Mouse (Mus musculus): ENCODE results near the gene Tex19.1.
"Not testable (repeated sequence)": the region's sequence is repeated elsewhere in the genome, so short reads cannot be mapped to it uniquely, and the experiment has no call there.

The Tex19.1 gene

DNA sequence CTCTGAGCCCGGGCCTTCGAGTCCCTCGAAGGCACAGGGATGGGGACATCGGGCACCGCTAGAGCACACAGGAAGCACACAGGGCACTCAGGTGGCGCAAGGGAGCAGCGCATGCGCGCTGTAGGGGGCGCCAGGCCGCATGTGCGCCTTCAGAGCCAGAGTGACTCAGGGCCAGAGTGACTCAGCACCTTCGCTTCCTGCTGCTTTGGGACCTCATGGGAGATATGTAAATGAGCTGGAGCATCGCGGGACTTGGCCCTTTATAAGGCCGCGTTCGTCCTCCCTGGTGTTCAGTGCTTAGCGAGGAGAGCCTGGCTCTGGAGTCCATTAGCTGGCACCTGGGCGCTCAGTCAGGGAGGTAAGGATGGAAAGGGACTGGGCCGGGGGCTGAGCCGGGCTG lies at the start of gene Tex19.1:
Gene Tex19.1, plus strand, starts transcription at position 279 of the 400 bp plus-strand sequence.
- DNase-seq, result no peak

DNA sequence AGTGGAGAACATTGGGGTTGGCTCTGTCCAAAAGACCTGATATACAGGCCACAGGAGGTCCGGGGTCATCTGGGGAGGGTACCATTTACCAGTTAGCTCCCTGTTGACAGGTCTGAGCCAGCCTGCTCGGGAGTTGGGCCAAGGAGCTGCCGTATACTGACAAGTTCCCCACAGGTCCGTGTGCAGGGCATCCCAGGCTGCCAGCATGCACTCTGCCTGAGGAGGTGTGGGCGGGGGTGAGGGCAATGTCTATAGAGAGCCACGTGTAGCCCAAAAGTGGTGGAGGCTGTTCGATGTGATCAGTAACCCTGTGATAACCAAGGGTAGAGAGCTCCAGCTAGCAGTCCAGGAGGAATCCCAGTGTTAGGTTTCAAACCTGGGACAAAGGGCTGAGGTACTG lies 46.2 kb upstream of the Tex19.1 start:
- no peak for DNase-seq

DNA sequence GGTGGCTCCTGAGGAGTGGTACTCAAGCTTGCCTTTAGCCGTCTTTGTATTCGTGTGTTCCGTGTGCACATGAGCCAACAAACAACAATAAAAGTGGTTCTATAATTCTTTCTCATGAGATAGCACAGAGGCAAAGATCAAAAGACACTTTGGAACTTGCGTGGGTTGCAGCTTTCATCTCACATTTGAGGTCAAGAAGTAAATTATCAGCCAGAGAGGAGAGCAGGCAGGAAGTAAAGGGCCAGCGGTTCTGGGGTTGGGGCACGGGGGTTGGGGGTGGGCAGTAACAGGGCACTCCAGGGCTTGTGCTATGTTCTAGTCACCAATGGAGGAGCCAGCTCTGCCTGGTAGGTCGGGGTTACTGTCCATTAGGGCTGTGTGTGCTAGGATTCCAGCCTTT lies 45.3 kb upstream of the Tex19.1 start:
- DNase-seq, result no peak

DNA sequence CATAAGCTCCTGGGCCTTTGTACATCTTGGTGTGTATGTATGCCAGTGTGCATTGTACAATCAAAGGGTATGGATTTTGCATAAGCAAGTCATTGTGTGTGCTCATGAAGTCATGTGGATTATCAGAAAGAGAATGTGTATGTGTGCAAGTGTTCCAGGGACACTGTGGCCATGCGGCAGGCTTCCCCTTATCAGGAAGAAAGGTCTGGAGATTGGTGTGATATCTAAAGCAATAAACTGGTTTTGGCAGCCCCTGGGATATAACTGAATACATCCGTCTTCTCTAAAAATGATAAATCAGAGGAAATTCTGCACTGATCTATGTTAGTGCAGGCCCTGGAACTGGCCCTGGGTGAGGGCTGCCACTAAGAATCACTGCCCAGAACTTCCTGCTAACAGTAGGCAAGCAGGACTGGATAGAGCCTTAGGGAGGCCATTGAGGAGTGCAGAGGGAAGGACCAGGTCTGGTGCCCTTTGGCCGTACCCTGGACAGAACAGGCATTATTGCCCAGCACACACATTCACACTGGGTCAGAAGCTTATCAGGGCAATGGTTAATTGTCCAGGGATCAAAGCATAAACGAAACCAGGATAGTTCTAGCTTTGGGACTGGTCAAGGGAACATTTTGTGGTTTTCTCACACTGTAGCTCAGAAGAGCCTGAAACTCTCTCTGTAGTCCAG lies 44.7 kb upstream of the Tex19.1 start:
- DNase-seq, result no peak

DNA sequence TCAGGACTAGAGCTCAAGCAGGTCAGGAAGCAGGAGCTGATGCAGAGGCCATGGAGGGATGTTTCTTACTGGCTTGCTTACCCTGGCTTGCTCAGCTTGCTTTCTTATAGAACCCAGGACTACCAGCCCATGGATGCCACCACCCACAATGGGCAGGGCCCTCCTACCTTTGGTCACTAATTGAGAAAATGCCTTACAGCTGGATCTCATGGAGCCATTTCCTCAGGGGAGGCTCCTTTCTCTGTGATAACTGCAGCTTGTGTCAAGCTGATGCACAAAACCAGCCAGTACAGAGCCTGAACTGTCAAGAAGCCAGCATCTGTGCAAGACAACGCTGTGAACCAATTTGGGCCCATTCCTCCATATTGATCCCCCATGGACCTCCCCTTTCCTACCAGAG lies 38.7 kb upstream of the Tex19.1 start:
- not testable (repeated sequence) for DNase-seq

DNA sequence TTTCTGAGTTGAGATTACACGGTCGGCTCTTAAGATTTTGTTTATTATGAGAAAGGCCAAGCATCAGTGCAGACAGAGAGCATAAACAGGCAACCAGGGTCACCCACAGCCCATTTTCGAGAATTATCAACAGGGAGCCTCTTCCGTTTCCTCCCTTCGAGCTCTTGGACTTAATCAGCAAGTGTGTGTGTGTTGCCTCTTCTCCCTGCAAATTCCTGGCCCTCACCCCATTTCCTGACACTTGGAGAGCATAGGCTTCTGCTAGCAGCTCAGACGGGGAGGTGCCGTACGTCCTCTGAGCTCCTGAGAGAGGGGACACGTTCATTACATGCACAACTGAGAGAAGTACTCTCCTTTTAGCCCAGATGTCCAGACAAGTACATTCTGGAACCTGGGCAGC lies 37.9 kb upstream of the Tex19.1 start:
- no peak for DNase-seq

DNA sequence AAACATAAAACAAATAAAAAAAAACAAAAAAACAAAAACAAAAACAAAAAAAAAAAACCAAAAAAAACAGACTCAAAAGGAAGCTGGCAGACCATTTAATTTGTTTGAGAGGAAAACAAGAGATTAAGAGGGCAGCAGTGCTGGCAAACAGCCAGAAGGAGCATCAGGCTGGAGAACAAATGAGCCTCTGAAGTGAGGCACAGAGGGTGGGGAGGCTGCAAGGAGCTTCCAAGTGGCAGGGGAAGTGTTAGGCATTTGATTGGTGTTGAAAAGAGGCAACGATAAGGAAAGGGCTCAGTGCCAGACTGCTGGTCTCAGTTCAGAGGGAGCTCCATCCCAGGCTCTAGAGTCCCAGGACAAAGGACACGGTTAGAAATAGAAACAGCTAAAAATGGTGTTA lies 36.0 kb upstream of the Tex19.1 start:
- peak; percentile 23 to 29 for DNase-seq

DNA sequence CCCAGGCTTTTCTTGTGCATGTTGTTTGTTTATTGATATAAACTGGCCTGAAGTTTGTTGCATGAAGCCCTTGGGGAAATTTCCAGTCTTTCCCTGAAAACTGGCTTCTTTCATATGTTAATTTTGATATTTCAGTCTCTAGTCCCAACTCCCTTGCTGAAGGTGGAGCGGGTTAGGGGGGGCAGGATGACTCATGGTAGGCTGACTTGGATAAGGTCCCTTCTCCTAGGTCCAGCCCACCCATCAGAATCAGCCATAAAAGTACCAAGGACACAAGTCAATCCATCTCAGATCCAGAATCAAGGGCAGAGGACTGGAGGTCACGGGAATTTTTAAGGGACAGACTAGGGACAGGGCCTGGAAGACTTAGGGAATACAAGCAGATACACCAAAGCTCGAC lies 34.9 kb upstream of the Tex19.1 start:
- no peak for DNase-seq

DNA sequence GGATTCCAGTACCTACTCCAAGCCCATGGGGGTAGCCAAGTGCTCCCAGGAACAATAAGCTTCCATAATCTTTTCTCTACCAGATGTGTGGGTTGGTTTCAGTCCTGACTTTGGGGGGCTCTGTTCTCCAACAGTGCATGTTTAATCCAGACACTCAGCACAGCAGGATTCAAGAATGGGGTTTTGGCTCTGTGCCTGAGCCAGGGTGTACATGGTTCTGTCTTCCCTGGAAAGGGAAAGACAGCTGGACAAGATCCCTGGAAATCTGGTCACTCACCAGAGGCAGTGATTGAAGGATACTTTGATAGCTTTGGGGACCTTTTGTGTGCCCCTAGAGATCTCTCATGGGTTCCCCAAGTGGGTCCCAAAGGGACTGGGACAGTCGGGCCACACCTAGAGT lies 34.3 kb upstream of the Tex19.1 start:
- DNase-seq, result no peak

DNA sequence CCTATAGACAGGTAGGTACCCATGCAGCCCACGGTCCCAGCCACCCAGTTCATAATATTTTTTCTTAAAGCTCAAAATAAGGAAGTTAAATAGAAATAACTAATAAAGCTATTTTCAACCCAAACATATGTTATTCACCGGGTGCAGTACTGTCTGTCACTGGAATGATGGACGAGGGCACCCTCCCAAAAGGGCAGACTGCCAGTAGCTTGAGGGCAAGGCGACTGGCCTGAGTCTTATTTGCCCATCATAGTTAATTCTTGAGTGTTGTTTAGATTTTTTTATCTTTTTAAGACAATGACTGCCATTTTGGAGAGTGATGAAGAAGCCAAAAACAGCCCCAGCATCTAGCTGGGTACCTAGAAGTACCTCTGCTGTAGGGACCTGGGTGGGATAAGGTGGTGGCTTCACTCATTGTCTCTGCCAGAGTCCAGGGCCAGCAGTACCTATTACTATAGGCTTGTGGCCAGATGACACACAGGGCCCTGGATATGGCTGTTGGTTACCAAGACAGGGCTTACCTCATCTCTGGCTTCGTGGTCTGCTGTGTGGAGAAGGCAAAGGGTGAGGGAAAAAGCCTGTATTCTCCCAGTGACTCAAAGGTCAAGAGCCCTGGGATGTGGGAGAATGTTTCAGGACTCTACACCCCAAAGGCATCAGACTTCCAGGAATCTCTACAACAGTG lies 33.7 kb upstream of the Tex19.1 start:
- peak; percentile 65 to 73 for DNase-seq

DNA sequence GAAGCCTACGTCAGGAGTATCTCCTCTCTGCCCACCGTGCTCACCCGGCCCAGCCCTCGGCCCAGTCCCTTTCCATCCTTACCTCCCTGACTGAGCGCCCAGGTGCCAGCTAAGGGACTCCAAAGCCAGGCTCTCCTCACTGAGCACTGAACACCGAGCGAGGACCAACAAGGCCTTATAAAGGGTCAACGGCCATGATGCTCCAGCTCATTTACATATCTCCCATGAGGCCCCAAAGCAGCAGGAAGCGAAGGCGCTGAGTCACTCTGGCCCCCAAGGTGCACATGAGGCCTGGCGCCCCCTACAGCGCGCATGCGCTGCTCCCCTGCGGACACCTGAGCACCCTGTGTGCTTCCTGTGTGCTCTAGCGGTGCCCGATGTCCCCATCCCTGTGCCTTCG lies 27.8 kb upstream of the Tex19.1 start:
- DNase-seq, result no peak

DNA sequence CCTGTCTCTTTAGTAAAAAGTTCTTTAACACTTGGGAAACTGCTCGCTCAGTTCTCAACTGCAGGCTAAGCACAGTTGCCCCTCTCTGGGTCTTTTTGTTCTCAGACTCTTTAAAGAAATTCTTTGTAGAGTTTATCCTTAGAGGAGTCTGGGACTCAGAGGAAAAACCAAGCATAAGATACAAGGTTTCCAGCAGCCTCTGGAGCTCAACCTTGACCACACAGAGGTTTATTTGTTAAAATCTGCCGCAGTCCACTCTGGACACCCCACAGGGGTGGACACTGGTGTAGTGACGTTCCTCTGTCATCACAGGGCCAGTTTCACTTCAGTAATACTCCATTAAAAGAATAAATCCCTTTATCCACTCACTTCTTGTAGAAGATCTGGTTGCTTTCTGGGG lies 27.4 kb upstream of the Tex19.1 start, which contains the start of gene Tex19.2:
Gene Tex19.2, minus strand, starts transcription at position 101 of the 400 bp plus-strand sequence.
- DNase-seq, result no peak

DNA sequence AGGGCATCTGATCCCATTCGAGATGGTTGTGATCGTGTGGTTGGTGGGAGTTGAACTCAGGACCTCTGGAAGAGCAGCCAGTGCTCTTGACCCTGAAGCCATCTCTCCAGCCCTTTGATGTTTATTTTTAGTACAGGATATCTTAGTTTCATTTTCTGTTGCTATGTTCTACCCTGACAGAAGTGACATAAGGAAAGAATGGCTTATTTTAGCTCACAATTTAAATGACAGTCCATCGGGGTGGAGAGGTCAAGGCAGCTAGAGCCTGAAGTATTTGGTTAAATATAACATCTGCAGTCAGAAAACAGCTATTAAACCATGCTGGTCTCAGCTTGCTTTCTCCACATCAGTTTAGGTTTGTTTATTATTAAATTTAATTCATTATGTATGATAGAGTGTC lies 24.8 kb upstream of the Tex19.1 start:
- no peak for DNase-seq

DNA sequence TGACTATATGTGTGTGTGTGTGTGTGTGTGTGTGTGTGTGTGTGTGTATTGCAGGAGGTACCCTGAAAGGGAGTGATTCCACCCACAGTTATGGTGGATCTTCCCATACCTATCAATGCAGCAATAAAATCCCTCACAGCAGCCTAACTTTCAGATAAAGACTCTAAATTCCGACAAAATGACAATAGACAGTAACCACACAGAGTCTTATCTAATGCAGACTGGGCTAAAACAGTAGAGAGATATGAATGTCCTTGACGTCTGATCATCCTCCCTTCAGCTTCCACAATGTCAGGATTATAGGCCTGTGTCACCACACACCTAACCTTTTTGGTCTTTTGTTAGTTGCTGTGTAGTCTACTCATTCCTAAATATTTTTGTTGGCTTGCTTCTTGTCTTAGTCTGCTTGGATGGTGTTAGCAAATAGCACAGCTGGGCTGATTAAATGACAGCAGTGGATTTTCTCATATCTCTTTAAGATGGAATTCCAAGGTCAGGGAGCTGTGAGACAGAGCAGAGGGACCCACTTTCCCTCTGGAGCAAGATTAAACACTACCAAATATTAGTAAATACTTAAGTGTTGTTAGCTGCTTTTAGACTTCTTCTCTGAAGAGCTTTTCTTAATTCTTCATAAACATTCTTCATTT lies 23.8 kb upstream of the Tex19.1 start:
- no peak for DNase-seq

DNA sequence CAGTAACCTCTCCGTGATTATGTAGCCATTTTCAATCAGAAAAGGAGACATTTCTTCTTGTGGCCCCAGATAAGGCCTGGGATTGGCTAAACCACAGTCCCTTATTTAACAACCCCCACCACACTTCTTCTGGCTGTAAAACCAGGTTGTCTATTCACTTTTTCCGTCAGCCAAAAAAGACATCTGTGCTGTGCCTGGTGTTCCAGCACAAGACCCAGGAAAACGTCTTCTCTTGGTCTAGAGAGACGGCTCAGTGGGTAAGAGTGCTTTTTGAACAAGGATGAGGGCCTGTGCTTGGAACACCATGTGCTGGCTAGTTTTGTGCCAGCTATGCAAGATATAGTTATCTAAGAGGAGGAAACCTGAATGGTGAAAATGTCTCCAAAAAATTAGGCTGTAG lies 22.5 kb upstream of the Tex19.1 start:
- no peak for DNase-seq

DNA sequence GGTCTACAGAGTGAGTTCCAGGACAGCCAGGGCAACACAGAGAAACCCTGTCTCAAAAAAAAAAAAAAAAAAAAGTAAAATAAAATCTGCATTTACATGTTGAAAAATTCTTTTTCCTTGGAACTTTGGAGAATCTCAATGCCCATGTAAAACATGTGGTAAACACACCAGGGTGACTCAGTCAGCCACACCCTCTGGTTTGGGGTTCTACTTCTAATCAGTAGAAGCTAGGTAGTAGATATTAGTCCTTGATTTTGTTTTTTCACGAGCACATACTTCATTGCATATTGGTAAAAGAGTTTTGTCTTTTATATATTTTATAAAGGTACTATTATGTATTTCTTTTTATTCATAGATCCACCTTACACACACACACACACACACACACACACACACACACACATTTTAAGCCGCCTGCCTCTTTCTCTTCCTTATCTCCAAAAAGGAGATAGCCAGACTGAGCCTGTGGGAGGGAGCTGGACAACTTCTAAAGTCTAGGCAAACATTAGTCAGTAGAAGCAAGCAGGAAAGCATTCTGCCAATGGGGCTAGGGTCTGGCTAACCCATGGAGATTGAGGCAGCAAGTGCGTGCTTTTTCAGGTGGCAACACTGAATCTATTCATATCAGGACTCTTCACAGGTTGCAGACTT lies 20.3 kb upstream of the Tex19.1 start:
- no peak for DNase-seq

DNA sequence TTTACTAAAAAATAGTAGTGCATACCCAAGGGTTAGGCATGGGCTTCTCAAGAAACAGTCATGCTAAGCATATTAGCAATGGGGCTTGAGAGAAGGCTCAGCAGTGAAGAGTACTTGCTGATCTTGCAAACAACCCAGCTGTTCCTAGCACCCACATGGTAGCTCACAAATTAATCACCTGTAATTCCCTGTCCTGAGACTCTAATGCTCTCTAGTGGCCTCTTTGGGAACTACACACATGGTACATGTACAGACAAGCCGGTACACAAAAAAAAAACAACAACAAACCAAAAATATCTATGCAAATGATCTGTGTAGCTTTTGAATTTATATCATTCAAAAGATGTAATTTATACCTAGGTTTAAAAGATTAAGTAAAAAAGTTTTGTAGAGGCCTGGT lies 19.5 kb upstream of the Tex19.1 start:
- no peak for DNase-seq

DNA sequence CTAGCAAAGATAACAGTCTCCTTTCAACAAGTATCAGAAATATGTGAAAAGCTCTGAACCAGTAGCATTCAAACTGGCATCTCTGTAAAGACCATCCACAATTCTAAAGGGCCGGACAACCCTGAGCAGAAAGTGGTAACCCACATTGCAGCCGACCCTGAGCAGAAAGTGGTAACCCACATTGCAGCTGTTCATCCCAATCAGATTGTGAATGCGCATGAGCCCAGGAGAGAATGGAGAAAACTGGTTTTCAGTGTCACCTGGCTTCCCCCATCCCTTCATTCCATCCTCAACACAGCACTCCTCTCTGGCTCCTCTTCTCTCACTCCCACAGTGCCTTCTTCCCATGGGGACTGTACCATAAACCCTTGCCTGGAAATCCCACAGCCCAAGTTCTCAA lies 18.5 kb upstream of the Tex19.1 start:
- DNase-seq, result no peak

DNA sequence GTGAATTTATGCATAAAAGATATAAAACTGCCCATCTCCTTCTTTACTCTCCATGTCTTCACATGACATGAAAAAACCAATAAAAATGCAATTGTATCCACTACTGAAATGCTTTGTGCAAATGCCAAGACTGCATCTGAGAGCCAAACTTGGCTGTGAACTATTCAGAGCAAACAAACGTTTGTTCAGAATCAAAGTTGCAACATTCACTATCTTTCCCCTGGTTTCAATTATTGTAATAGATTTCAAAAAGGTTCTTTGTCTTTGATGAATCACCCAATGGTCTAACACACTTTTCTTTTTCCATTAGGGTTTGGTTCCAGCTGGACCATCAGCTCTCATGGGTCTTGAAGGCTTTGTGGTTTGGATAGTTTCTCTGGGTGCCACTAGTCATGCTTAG lies 16.3 kb upstream of the Tex19.1 start:
- DNase-seq, result no peak

DNA sequence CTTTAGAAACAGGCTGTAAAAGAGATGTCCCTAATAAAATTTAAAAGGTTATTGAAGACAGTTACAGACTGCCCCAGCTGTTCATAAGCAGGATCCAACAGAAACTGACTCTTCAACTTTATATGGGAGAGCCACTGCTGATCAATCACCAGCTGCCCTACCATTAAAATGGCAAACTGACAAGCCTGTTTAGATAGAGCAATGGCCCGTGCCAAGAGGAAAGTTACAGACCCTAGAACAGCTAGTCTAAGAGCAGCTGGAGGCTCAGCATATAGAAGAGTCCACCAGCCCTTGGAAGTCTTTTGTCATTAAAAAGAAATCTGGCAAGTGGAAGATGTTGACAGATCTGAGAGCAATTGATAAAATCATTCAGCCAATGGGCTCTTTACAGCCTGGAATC lies 11.3 kb upstream of the Tex19.1 start:
- no peak for DNase-seq

DNA sequence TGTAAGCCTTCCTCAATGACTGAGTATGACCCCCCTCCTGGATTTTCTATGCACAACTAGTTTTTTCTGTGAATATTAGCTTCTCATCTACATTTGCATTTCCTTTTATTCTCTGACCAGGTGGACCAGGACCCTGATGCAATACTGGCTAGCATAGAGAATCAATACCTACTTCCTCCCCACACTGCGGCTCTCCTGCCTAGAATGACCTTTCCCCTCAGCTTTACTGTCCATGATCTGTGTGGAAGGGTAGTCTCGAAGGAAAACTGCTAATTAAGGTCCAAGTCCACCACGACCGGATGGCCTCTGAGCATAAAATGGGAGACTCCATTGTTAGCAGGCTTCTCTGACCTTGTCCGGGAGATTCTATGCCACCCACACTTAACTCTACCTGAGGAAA lies 8.3 kb upstream of the Tex19.1 start:
- DNase-seq, result no peak

DNA sequence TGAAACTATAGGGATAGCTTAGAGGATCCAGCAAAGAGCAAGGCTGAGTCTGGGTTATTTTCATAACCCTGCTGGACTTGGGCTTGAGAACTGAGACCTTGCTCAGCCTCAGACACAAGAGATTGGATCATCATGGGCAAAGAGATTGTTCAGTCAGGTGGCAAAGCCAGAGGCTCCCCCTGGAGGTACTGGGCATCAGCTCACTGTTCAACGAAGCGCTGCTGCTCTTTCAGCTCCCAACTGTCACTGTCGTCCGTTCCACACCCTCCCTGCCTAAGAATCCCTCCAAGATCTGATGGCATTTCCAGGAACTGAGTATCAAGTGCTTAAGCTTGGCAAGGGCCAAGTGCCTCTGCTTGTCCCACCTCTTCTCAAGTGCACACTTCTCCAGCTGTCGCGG lies 7.2 kb upstream of the Tex19.1 start:
- no peak for DNase-seq

DNA sequence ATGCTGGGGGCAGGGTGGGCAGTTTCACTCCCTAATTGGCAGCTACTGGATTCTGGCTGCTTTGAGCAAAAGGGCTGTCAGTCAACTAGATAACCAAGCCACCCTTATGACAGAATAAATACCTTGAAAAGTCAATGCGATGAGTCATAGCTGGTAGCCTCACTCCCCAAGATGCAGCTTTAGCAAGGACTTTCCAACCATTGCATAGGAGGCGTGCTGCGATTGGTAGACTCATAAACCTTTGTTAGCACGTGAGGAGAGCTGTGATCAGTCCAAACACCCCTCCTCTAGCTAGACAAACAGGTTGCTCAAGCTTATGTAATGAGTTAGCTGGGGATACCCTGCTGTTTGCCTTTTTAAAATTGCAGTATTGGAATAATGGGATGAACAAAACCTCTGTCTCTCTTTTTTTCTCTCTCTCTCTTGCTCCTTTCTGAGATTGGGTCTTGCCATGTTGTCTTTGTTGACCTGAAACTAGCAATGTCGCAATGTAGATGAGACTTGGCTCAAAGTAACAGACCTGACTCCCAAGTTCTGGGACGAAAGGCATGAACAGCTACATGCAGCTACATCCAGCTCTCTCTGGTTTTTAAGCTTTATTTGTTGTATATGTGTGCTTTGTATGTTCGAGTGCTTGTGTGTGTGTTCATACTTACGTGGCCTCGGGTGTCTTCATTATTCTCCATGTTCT lies 2.5 kb upstream of the Tex19.1 start:
- DNase-seq, result no peak
